Mouse (Mus musculus) lung, postnatal 36 days (tissue): Measurements from ENCODE around the gene Vmn1r31.

Experiments used
- DNase-seq: peaks from one replicate; pipeline ENCODE4 v3.0.0; 2022; ENCODE audit warnings: mixed read lengths

Vmn1r31 gene

GRCm38 (mm10) chr6:58475230-58475629 is at the start of gene Vmn1r31:
Gene Vmn1r31, minus strand, starts transcription at chr6:58475330.
- no peak for DNase-seq

DNA sequence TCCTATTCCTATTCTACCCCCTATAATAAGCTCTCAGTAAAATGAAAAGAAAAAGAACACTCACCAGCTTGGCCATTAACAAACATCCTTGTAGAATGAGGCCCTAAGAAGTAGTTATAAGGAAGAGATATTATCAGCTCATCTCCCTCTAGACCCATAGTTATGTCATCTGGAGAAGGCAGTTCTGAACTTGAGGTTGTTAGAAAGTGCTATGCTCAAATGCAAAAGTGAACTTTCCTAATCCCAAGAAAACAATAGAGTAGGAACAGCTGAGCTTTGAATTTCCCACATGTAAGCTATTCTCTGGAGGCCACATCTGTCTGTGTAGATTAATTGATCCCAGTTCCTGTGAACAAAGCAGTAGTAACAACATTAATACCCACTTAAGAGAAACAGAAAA is 31.8 kb downstream of the Vmn1r31 start, which contains the start of gene Vmn1r30:
TSS of gene Vmn1r30 (minus strand) at position 101 of the 400 bp plus-strand sequence.
- DNase-seq, result no peak
